Mouse (Mus musculus): ENCODE results near the gene Klk6.
A peak's percentile ranks its signal among the peaks of the same experiment; 100 is the strongest.

Gene Klk6

DNA sequence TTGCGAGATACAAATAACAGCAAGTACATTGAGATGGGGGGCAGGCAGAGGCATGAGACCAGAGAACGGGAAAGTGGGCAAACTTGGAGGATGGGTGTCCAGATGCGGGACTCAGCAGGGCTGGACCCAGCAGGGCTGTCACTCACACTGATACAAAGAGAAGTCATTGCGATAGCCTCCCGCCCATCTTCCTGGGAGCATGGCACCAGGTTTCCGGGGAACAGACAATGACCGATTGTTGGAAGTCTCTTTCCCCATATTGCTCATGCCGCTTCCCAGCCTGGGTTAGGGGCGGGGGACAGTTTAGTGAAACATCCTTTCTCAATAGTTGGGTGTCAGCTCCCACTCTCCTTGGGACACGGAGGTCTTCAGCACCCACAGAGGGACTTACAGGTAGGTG lies at the start of gene Klk6:
Gene Klk6, plus strand, starts transcription at position 301 of the 400 bp plus-strand sequence.
- DNase-seq (ENCODE audit: low spot score in 2 of 2) = no peak

DNA sequence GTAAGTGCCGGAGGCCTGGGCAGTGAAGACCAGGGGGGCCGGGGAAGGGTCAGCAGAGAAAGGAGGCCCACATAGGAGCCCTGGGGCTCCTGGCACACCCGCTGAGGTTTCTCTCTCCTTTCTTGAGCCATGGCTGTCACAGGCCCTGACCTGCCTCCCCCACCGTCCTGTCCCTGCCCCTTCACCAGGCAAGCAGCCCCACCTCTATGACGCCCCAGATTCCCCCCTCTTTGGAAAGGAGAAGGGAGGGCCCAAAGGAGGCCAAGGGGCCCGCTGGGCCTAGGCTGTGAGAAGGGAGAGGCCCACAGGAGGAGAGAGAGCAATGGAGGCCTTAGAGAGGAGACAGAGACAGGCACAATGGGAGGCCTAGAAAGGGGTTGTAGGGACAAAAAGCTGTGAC lies 49.5 kb upstream of the Klk6 start:
- no peak for DNase-seq (ENCODE audit: low spot score in 2 of 2)

DNA sequence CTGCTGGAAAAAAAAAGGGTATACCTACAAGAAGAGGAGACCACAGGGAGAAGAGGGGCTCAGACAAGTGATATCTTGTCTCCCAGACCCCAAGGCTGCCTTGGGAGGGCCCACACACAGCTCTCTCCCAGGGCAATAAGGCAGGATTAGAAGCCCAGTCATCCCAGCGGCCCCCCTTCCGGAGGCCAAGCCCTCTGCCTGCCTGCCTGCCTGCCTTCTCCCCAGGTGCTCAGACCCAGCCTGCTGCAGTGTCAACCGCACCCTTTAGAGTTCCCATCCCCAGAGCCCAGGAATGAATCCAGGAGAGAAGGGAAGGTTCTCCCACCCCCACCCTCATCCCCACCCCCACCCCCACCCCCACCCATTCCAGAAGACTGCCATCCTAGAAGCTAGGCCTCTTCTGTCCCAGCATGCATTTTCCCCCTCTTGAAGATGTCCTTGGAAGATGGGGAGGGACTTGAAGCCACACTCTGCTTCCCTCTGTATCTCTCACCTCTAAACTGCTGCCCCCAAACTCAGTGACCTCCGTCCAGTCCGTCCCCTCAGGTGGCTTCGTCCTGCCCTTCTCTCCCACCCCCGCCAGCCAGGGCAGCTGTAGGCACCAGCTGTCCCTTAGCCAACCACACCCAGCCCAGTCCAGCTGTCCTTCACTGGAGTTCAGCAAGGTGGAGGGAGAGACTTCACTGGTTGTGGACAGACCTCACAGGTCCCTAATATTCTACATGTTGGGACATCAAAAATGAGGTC lies 48.8 kb upstream of the Klk6 start:
- DNase-seq (ENCODE audit: low spot score in 2 of 2) = peak in 1 of 2 experiments; percentile 1

DNA sequence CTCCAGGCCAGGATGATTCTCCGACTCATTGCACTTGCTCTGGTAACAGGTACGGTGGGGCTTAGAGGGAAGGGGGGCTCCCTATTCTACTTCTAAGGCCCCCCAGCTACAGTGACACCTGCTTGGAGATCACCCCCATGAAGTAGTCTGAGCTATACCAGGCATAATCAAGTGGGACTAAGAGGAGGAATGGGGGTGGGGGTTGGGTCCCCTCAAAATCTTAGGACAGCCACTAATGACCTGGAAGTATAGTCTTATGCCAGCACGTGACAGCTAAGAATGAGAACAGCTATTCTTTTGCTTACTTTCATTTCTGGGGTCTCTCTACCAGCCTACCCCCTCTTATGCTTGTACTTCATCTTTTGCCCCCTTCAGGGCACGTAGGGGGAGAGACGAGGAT lies 47.8 kb upstream of the Klk6 start:
- no peak for DNase-seq (ENCODE audit: low spot score in 2 of 2)

DNA sequence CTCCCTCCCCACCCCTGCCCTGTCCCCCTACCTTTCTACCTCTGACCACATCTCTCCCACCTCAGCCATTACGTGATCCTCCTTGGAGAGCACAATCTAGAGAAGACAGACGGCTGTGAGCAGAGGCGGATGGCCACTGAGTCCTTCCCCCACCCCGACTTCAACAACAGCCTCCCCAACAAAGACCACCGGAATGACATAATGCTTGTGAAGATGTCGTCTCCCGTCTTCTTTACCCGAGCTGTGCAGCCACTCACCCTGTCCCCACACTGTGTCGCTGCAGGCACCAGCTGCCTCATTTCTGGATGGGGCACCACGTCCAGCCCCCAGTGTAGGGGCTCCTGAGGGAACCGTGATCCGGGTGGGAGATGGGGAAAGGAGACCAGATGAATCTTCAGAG lies 46.9 kb upstream of the Klk6 start:
- no peak for DNase-seq (ENCODE audit: low spot score in 2 of 2)

DNA sequence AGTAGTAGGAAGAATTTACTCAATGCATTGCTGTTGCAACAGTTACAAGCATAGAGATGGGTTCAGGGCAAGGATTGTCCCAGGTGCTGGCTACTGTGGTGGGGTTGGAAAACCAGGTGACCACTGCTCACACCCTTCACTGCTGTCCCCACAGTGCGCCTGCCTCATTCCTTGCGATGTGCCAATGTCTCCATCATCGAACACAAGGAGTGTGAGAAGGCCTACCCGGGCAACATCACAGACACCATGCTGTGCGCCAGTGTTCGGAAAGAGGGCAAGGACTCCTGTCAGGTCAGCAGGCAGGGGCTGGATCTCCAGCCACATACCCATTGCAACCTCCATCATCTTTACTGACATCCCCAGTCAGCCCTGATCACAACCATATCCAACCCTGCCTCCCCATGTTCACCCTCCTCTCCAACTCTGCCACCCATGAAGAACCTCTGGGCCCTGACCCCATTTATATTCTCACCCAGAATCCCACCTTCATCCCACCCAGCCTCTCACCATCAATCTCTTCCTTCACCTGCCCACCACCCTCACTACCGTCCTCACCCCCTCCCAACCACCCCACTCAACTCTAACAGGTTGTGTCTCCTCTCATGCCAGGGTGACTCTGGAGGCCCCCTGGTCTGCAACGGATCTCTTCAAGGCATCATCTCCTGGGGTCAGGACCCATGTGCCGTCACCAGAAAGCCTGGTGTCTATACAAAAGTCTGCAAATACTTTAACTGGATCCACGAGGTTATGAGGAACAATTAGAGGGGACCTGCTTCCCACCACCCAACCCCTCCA lies 45.9 kb upstream of the Klk6 start:
- no peak for DNase-seq (ENCODE audit: low spot score in 2 of 2)

DNA sequence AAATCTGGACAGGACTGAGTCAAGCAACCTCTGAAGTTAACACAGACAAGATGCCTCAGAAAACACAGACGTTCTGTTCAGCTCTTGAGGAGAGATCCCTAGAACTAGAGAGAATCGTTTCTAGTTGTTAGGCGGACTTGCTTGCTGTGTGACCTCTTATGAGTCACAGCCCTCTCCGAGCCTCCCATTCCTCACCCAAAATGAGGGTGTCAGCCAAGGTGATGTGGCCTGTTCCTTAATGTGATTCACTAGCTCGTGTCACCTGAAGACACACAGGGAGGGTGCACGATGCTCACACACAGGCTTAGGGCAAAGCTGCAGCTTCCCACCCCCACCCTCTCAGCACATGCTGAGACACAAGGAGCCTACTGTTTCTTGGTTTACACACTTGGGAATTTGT lies 44.1 kb upstream of the Klk6 start:
- DNase-seq (ENCODE audit: low spot score in 2 of 2) = no peak

DNA sequence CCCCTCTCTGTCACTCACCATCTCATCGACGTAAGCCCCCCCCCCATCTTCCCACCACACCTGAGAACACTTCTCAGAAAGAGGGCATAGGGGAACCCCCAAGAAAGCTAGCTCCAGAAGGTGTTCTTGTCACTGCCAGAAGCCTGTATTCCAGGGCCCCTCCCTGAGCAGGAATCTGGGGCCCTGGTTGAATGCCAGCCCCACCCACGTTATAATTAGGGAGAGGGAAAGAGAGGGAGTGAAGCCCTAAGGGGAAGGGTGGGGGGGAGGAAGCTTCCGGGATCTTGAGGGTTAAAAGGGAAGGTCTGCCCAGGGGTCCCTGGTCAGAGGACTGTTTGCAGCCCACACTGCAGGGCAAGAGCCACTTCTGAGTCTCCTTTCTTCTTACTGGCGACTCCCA lies 43.6 kb upstream of the Klk6 start, which contains the start of gene Klk10:
Gene Klk10, plus strand, starts transcription at position 290 of the 400 bp plus-strand sequence.
- DNase-seq (ENCODE audit: low spot score in 2 of 2) = no peak

DNA sequence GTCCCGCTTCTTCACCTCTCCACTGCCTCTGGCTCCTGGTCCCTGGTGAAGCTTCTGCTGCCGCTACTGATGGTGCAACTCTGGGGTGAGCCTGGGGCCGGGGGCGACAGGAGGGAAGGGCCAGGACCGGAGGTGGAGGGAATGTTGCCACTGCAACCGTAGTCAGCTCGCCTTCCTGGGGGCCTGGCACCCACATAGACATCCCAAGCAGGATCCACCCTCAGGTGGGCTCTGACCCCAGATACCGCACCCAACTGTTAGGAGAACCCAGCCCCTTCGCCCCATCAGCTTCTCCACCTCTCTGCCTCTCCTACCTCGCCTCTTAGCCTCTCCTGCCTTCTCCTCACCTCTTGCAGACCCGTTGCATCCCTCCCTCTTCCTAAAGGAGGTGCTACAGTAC lies 42.8 kb upstream of the Klk6 start:
- DNase-seq (ENCODE audit: low spot score in 2 of 2) = no peak

DNA sequence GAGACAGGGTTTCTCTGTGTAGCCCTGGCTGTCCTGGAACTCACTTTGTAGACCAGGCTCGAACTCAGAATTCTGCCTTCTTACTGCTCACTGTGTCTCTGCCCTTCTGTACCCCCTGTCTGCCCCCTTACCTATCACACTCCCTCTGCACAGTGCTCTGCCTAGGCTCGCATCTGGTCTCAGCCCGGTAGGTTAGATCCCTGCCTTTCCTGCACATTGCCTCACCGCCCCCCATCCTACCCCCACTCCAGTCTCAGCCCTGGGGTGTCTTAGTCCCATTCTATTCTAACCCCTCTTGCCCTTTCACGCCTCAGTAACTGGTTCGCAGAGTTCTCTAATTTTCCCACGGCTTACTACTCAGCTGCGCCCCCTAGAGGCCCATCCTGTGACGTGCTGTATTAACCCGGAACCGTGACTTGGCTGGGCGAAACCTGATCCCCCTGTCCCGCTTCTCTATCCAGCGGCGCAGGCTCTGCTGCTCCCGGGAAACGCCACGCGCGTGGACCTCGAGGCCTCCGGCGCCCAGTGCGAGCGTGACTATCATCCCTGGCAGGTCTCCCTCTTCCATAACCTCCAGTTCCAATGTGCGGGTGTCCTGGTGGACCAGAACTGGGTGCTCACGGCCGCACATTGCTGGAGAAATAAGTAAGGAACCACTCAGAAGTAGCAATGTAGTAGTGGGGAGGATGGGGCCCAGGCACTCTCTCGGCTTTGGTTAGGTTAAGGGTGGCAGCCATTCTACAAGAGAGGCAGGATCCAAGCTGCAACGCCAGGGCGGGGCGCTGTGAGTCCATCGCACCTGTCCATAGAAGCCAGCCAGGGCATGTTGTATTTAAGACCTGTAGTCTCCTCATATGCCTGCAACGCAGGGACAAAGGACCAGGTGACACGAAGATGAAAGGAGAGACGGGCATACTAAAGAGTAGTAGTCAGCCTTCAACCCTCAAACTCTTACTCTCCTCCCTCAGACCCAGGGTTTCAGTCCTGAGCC lies 41.7 kb upstream of the Klk6 start:
- peak; percentile 20 to 71 for DNase-seq (ENCODE audit: low spot score in 2 of 2)

DNA sequence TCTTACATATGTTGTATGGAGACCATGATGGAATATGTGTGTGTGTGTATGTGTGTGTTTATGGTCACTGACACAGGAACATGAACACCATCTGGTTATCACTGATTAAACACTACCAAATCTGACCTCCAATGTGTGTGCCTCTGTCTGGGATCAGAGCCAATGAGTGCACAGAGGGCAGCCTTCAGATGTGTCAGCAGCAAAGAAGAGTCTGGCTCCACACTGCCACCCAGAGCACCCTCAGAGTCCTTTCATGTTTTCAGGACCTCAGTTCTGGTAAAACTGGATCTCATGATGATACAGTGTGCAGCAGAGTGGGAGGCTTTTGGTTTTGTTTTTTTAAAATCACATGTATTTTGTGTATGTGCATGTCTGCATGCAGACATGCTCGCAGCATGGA lies 39.0 kb upstream of the Klk6 start:
- DNase-seq (ENCODE audit: low spot score in 2 of 2) = no peak

DNA sequence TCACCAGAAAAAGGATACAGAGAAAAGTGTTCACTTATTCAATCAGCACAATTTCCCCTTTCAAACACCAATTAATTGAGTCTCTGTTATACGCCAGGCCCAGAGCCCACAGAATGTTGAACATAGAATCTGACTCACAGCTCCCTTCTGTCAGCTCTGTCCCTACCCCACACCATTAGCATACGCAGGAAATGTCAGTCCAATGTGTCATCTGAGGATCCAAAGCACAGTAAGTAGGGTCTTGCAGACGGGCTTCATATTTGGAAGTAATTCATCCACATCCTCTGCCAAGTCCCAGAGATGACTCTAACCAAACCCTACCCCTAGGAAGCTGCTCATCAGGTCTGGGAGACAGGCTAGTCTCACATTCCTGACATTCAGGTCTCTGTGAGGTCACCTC lies 36.2 kb upstream of the Klk6 start:
- DNase-seq (ENCODE audit: low spot score in 2 of 2) = no peak

DNA sequence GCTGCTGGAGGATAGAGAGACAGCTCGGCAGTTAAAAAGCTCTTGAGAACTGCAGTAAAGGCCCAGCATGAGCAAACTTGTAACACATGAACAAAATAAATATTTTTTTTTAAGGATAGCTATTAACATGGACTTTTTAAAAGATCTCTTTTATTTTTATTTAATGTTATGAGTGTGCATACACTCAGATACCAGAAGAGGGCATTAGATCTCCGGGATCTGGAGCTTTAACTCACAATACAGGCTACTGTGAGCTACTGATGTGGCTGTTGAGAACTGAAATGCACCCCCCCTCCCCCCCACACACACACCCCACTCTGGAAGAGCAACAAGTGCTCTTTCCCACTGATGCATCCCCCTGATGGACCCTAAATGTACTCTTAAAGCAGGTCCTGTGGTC lies 35.0 kb upstream of the Klk6 start:
- no peak for DNase-seq (ENCODE audit: low spot score in 2 of 2)

DNA sequence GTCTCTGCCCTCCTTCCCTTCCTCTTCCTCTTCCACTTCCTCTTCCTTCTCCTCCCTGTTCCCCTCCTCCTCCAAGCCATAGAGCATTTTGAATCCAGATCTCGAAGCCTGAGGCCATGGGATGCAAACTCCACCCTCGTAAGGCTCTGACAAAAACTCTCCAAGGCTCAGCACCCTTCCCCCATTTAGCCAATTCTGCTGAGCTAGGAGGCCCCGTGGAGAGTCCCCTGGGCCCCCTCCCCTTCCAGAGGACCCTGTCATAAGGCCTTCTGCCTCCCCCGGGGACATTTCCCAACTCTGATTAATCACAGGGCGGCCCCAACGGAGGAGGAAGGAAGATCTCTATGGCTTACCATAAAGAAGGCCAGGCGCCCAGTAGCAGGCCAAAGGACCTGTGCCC lies 32.7 kb upstream of the Klk6 start, which contains the start of gene Klk9:
Gene Klk9, plus strand, starts transcription at position 301 of the 400 bp plus-strand sequence.
- DNase-seq (ENCODE audit: low spot score in 2 of 2) = no peak

DNA sequence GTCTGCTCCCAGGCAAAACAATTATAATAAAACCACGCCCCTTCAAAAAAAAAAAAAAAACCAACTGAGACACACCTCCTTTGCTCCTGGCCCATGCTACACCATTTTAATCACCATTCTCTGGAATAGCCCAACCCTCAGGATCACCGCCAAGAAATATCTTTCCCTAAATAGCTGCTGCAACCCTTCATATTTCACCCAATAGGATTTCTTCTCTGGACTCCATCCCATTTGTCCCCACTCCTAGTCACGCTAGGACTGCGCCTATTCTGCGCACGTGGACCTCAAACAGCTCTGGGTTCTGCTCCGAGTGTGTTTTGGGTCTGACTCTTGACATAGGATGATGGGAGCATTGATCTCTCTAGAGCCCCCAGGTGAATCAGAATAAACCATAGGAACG lies 27.9 kb upstream of the Klk6 start:
- no peak for DNase-seq (ENCODE audit: low spot score in 2 of 2)

DNA sequence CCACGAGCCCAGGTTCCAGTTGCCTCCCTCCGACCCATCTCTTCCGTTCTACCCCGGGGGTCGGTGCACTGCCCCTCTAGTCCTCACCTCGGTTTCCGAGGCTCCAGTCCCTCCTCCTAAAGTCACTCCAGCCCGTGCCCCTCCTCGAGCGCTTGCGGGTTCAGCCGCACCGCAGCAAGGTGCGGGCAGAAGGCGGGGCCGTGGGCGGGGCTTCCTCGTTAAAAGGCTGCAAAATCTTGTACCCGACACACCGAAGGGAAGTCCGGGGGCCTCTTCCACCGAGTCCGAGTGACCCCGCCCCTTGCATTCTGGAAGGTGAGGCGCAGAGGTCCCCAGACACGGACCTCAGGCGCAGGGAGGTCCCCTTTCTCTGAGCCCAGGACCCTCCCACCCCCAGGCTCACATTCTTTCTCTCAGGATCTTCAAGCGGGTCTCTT lies 26.9 kb upstream of the Klk6 start, which contains the start of gene Klk8:
Gene Klk8, plus strand, starts transcription at position 245 of the 437 bp plus-strand sequence.
- peak; percentile 16 to 26 for DNase-seq (ENCODE audit: low spot score in 2 of 2)

DNA sequence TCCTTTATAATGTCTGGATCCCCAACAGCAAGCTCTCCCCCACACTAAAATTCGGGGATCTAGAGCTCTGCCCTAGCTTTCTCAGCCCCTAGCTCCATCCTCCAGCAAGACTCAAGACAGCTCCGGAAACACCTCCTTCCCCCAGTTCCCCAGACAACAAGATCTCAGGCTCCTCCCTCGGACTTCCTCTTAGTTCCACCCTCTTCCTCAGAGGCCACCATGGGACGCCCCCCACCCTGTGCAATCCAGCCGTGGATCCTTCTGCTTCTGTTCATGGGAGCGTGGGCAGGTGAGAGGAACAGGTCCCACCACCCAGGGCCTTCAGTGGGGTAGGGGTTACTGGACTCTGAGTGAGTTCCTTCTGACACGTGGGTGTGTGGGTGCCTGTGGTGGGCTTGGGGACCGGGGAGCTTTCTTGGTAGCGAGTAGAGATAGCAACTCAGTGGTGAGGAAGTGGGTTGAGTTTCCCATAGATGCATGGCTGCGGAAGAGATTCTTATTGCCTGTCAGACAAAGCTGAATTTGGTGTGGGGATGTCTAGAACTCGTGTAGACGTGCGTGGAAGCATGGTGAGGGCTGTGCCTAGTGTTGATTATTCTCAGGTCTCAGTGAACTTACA lies 26.3 kb upstream of the Klk6 start:
- DNase-seq (ENCODE audit: low spot score in 2 of 2) = peak; percentile 10 to 23

DNA sequence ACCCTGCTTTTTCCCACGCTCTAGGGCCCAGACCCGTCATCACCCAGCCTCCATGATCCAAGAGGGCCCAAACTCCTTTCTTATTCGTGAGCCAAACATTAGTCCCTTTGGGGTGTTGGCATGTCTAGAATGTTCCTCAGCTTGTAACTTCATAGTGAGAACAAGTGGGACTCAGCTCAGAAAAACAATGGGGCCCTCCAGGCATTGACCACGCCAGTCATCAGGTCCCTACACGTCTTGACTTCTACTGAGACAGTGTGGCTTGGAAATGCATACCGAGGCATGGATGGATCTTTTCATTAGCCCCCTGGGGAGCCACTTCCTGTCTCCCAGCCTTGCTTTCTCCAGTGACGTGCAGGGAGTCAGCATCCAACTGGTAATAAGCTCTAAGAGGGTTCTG lies 24.4 kb upstream of the Klk6 start:
- DNase-seq (ENCODE audit: low spot score in 2 of 2) = no peak

DNA sequence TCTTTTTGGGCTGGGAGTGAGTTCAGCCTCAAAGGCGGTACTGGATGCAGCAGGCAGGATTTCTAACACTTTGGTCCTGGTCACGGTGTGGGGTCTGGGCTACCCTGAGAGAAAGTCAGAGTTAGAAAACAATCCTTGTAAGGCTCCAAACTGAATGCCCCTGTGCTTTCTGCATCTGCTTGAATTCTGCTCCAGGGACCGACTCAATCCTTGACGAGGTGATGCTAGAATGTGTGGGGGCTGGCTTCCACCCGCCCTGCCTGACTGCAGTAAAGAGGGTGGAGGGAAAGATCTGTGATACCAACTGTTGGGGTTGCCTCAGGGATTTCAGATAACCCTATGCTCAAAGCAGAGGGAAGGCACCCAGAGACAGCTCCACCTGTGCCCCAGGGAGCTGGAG lies 13.3 kb upstream of the Klk6 start, which contains the start of gene Klk7:
Gene Klk7, plus strand, starts transcription at position 301 of the 400 bp plus-strand sequence.
- DNase-seq (ENCODE audit: low spot score in 2 of 2) = no peak

DNA sequence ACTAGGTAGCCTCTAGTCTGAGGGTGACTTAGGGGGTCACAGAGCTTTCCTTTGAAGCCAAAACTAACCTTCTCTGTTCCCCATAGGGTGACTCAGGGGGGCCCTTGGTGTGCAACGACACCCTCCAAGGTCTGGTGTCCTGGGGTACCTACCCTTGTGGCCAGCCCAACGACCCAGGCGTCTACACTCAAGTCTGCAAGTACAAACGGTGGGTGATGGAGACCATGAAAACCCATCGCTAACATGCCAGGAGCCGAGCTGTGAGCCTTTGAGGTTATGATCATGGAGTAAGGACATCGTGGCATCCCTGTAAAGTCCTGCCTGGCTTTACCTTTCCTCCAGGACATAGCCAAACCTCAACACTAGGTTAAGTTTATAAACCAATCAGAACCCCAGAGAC lies 9.1 kb upstream of the Klk6 start:
- no peak for DNase-seq (ENCODE audit: low spot score in 2 of 2)

DNA sequence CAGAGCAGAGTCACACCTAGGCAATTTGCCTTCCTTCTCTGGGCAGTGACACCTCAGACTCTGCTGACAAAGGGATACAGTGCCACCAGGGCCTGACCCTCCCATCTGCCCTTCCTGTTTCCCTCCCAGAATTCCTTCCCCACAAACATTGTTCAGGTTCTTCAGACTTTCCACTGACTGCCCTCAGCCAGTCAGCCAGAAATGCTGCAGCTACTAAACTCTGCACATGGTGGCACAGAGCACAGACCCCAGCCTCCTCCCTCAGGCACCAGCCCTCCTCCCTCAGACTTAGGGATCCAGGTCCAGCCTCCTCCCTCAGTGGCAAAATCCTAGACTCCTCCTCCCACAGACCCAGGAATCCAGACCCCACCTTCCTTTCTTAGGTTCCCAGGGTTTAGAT lies 7.6 kb upstream of the Klk6 start:
- no peak for DNase-seq (ENCODE audit: low spot score in 2 of 2)
